Mouse (Mus musculus) lung, adult 2 months (tissue): ENCODE data around the gene Timm17b. TPM values are rescaled to one million over a fixed set of nuclear protein-coding genes. Genes with fewer than 3 reads are reported as not detected.
A peak's percentile ranks its signal among the peaks of the same experiment; 100 is the strongest.

Source experiments
- DNase-seq: peaks from one replicate; pipeline ENCODE4 v3.0.0; 2022
- H3K4me1 ChIP-seq: fragments of 200-500 bp; 2 replicates; pipeline ENCODE4 v1.6.1; 2011; ENCODE audit warnings: low read length; ENCODE audit not compliant: control insufficient read depth, insufficient read depth
- H3K4me3 ChIP-seq: fragments of 200-500 bp; replicated peaks from 2 replicates; pipeline ENCODE3; 2011; ENCODE audit warnings: low read depth, mild to moderate bottlenecking, control low read depth, low read length; ENCODE audit errors: extremely low read depth
- CTCF ChIP-seq: fragments of 200-500 bp; IDR thresholded peaks from 2 replicates; pipeline ENCODE4 v1.5.1; 2011; ENCODE audit warnings: mild to moderate bottlenecking, low read length, control low read depth; ENCODE audit not compliant: insufficient read depth
- POLR2A ChIP-seq: fragments of 200-500 bp; IDR thresholded peaks from 2 replicates; pipeline ENCODE4 v1.6.1; 2011; ENCODE audit warnings: low read depth, mild to moderate bottlenecking, control low read depth, low read length, borderline replicate concordance; ENCODE audit errors: extremely low read depth
- WGBS: fragments of 180-500 bp; shearing (Covaris S2); methylation state at CpG from one replicate; pipeline ENCODE4 v1.1.7; 2018; 5-methylcytosine and 5-hydroxymethylcytosine counted together
- polyA plus RNA-seq: library from polyadenylated mRNA; depleted of rRNA; stranded (reverse); fragments of >200 nt; gene quantifications from 2 replicates; pipeline ENCODE4 v1.2.3, GENCODE M21; 2012; rRNA removed

Gene Timm17b
- polyA plus RNA-seq: 31.6 and 34.7 TPM in 2 replicates

GRCm38 (mm10) chrX:7898880-7899874, at the start of gene Timm17b, which contains the start of gene Pqbp1:
Timm17b (plus strand) TSS chrX:7899357.
Pqbp1 (minus strand) TSS chrX:7899269.
- Histone ChIP-seq H3K4me3 (peak within 1 kb of the TSS; percentile 92), H3K4me1 (no peaks in the 10 kb centered on the region; the same call in 1 of the 2 replicates)
- WGBS: 26% methylated on average over 62 of the region's 62 CpGs
- DNase-seq: peak; percentile 81
- peak; percentile 63; the same call in 1 of the 2 replicates for TF ChIP-seq POLR2A
- TF ChIP-seq CTCF: no peak

GRCm38 (mm10) chrX:7854578-7854977, 44.6 kb upstream of the Timm17b start:
- Histone ChIP-seq H3K4me3 (no peak overlapping the region), H3K4me1 (no peaks in the 10 kb centered on the region)
- TF ChIP-seq POLR2A: no peak
- peak; percentile 71 for TF ChIP-seq CTCF
- peak; percentile 16 for DNase-seq
- WGBS: 33% methylated on average over 2 of the region's 2 CpGs

GRCm38 (mm10) chrX:7859191-7859753, 39.9 kb upstream of the Timm17b start:
- Histone ChIP-seq H3K4me3 (no peak overlapping the region), H3K4me1 (no peaks in the 10 kb centered on the region)
- no peak for DNase-seq
- TF ChIP-seq CTCF (no peak), POLR2A (no peak)
- 81% methylated on average over 3 of the region's 3 CpGs for WGBS

GRCm38 (mm10) chrX:7863181-7863580, 36.0 kb upstream of the Timm17b start:
- peaks cover 4% of the 10 kb centered on the region for H3K4me1 ChIP-seq
- no peak overlapping the region for H3K4me3 ChIP-seq
- no peak for DNase-seq
- 62% methylated on average over 1 of the region's 1 CpGs for WGBS
- TF ChIP-seq CTCF (no peak), POLR2A (no peak)

GRCm38 (mm10) chrX:7864551-7864950, 34.6 kb upstream of the Timm17b start:
- DNase-seq: no peak
- no peak overlapping the region for H3K4me3 ChIP-seq
- TF ChIP-seq CTCF (no peak), POLR2A (no peak)
- 62% methylated on average over 3 of the region's 3 CpGs for WGBS
- peaks cover 4% of the 10 kb centered on the region for H3K4me1 ChIP-seq

- 32% methylated on average over 2 of the region's 2 CpGs for WGBS
- Histone ChIP-seq H3K4me3 (no peak overlapping the region), H3K4me1 (peaks cover 4% of the 10 kb centered on the region)
- no peak for DNase-seq
- TF ChIP-seq POLR2A (no peak), CTCF (no peak)
Measured at GRCm38 (mm10) chrX:7865343-7865742, 33.8 kb upstream of the Timm17b start.

GRCm38 (mm10) chrX:7865786-7866185, 33.4 kb upstream of the Timm17b start:
- H3K4me1 ChIP-seq: peaks cover 4% of the 10 kb centered on the region
- DNase-seq: no peak
- 51% methylated on average over 2 of the region's 2 CpGs for WGBS
- H3K4me3 ChIP-seq: no peak overlapping the region
- TF ChIP-seq CTCF (no peak), POLR2A (no peak)

GRCm38 (mm10) chrX:7867141-7867540, 32.0 kb upstream of the Timm17b start:
- H3K4me3 ChIP-seq: no peak overlapping the region
- H3K4me1 ChIP-seq: peaks cover 4% of the 10 kb centered on the region
- 76% methylated on average over 1 of the region's 1 CpGs for WGBS
- TF ChIP-seq CTCF: no peak
- TF ChIP-seq POLR2A: no peak
- no peak for DNase-seq

GRCm38 (mm10) chrX:7868506-7868905, 30.7 kb upstream of the Timm17b start:
- DNase-seq: no peak
- Histone ChIP-seq H3K4me1 (peaks cover 4% of the 10 kb centered on the region), H3K4me3 (no peak overlapping the region)
- WGBS: 43% methylated on average over 2 of the region's 2 CpGs
- no peak for TF ChIP-seq CTCF
- no peak for TF ChIP-seq POLR2A

- 51% methylated on average over 3 of the region's 3 CpGs for WGBS
- TF ChIP-seq CTCF (no peak), POLR2A (no peak)
- Histone ChIP-seq H3K4me3 (no peak overlapping the region), H3K4me1 (peaks cover 4% of the 10 kb centered on the region)
- no peak for DNase-seq
Measured at GRCm38 (mm10) chrX:7869826-7870225, 29.3 kb upstream of the Timm17b start.
